Mouse (Mus musculus): ENCODE results near the gene Hist1h1t. TPM values are rescaled to one million over a fixed set of nuclear protein-coding genes. Genes with fewer than 3 reads are reported as not detected.

Gene Hist1h1t
- polyA plus RNA-seq, 1 experiment from 2014 or later = not detected

DNA sequence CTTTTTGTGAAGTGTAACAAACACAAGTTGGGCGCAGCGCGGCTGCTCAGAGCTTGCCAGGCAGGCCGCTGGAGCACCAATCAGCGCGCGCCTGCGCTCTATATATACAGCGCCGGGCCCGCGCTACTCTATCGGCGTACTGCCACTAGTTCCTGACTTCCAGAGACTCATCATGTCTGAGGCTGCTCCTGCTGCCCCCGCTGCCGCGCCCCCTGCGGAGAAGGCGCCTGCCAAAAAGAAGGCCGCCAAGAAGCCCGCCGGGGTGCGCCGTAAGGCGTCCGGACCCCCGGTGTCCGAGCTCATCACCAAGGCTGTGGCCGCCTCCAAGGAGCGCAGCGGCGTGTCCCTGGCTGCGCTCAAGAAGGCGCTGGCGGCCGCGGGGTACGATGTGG, 43.1 kb downstream of the Hist1h1t start, which contains the start of gene Hist1h1c:
TSS of gene Hist1h1c (plus strand) at position 132 of the 392 bp plus-strand sequence.
- Histone ChIP-seq H3K4me1 (ENCODE audit: control insufficient read depth, insufficient read depth, low read length) (peaks cover 19% of the 10 kb centered on the region), H3K27me3 (ENCODE audit: control insufficient read depth, insufficient read depth, low read length) (no peaks in the 10 kb centered on the region), H3K27ac (replicated peaks; ENCODE audit: low read depth, low read length) (peak within 1 kb of the TSS; percentile 78), H3K4me2 (ENCODE audit: low read length) (peak within 1 kb of the TSS; percentile 98), H3K4me3 (replicated peaks; ENCODE audit: low read depth, low read length) (peak within 1 kb of the TSS; percentile 48), H3K36me3 (ENCODE audit: control insufficient read depth, insufficient read depth, low read length) (no peaks in the 10 kb centered on the region), H3K9ac (replicated peaks; ENCODE audit: low read length) (peak within 1 kb of the TSS; percentile 57; the same call in 1 of the 2 replicates), H3K9me3 (ENCODE audit: control insufficient read depth, low read length) (no peaks in the 10 kb centered on the region)
- DNase-seq = peak; percentile 93
- under 1% methylated on average over 30 of the region's 38 CpGs for WGBS
- ATAC-seq (ENCODE audit: low FRiP score, low TSS enrichment) = peak; percentile 94

GRCm38 (mm10) chr13:23739069-23739921, 43.7 kb downstream of the Hist1h1t start:
- H3K4me3 ChIP-seq (replicated peaks; ENCODE audit: low read depth, low read length) = peak overlapping the region; percentile 48
- H3K9me3 ChIP-seq (ENCODE audit: control insufficient read depth, low read length) = no peaks in the 10 kb centered on the region
- under 1% methylated on average over 39 of the region's 39 CpGs for WGBS
- DNase-seq (peak; percentile 92), ATAC-seq (ENCODE audit: low FRiP score, low TSS enrichment) (peak; percentile 85)
- no peaks in the 10 kb centered on the region for H3K27me3 ChIP-seq (ENCODE audit: control insufficient read depth, insufficient read depth, low read length)
- H3K4me1 ChIP-seq (ENCODE audit: control insufficient read depth, insufficient read depth, low read length) = peaks cover 19% of the 10 kb centered on the region
- peak overlapping the region; percentile 98 for H3K4me2 ChIP-seq (ENCODE audit: low read length)
- peak overlapping the region; percentile 57; the same call in 1 of the 2 replicates for H3K9ac ChIP-seq (replicated peaks; ENCODE audit: low read length)
- H3K36me3 ChIP-seq (ENCODE audit: control insufficient read depth, insufficient read depth, low read length) = no peaks in the 10 kb centered on the region
- peak overlapping the region; percentile 78 for H3K27ac ChIP-seq (replicated peaks; ENCODE audit: low read depth, low read length)

DNA sequence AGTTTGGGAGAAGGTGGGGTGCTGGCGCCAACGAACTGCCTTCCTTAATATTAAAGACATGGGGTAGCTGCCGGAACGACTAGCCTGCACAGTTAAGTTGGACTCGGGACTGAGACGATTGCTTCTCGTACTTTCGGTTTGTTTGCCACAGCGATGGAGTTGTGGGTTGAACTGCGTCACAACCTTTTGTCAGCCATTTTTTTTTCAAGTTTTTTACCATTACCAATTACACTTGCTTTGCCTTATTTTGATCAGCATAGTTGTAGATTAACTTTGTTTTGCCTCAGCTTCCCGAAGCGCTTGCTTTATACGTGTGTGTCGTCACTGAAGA, 44.3 kb downstream of the Hist1h1t start:
- Histone ChIP-seq H3K27me3 (ENCODE audit: control insufficient read depth, insufficient read depth, low read length) (no peaks in the 10 kb centered on the region), H3K4me1 (ENCODE audit: control insufficient read depth, insufficient read depth, low read length) (peaks cover 19% of the 10 kb centered on the region), H3K27ac (replicated peaks; ENCODE audit: low read depth, low read length) (peak overlapping the region; percentile 78), H3K4me3 (replicated peaks; ENCODE audit: low read depth, low read length) (peak overlapping the region; percentile 48), H3K9ac (replicated peaks; ENCODE audit: low read length) (peak overlapping the region; percentile 57; the same call in 1 of the 2 replicates), H3K9me3 (ENCODE audit: control insufficient read depth, low read length) (no peaks in the 10 kb centered on the region), H3K4me2 (ENCODE audit: low read length) (peak overlapping the region; percentile 98), H3K36me3 (ENCODE audit: control insufficient read depth, insufficient read depth, low read length) (no peaks in the 10 kb centered on the region)
- DNase-seq = no peak
- ATAC-seq (ENCODE audit: low FRiP score, low TSS enrichment) = no peak
- WGBS = 2% methylated on average over 14 of the region's 14 CpGs

DNA sequence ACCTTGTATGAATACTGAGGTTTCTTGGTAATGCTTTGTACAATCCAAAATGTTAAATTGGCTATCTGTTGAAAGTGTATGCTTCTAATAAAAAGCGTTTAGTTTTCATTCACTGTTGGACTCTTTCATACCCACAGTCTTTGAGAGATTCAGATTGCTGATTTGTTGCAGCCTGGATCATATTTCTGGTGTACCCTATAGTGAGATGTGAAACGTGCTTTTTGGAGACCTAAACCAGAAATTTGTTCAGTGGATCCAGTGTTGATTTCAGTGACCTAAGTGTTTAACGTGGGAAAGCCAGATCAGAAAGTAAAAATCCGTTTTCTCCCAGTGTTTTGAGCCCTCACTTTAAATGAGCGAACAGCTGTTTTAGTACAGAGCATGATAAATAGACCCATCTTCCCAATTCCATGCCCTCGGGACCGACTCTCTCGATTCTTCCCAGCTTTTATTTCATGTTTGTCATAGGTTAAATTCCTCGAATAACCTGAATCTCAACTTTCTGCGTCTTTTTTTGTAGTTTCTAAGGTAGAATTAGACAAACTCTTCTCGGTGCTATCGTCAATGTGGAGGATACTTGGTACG, 44.7 kb downstream of the Hist1h1t start:
- WGBS = 34% methylated on average over 13 of the region's 13 CpGs
- Histone ChIP-seq H3K4me2 (ENCODE audit: low read length) (peak overlapping the region; percentile 98), H3K36me3 (ENCODE audit: control insufficient read depth, insufficient read depth, low read length) (no peaks in the 10 kb centered on the region), H3K27me3 (ENCODE audit: control insufficient read depth, insufficient read depth, low read length) (no peaks in the 10 kb centered on the region), H3K4me3 (replicated peaks; ENCODE audit: low read depth, low read length) (peak overlapping the region; percentile 48), H3K9ac (replicated peaks; ENCODE audit: low read length) (peak overlapping the region; percentile 57; the same call in 1 of the 2 replicates), H3K4me1 (ENCODE audit: control insufficient read depth, insufficient read depth, low read length) (peaks cover 19% of the 10 kb centered on the region), H3K9me3 (ENCODE audit: control insufficient read depth, low read length) (no peaks in the 10 kb centered on the region), H3K27ac (replicated peaks; ENCODE audit: low read depth, low read length) (no peak overlapping the region)
- ATAC-seq (ENCODE audit: low FRiP score, low TSS enrichment) (no peak), DNase-seq (no peak)

GRCm38 (mm10) chr13:23740910-23741309, 45.3 kb downstream of the Hist1h1t start:
- peaks cover 21% of the 10 kb centered on the region for H3K4me1 ChIP-seq (ENCODE audit: control insufficient read depth, insufficient read depth, low read length)
- H3K27me3 ChIP-seq (ENCODE audit: control insufficient read depth, insufficient read depth, low read length) = no peaks in the 10 kb centered on the region
- no peaks in the 10 kb centered on the region for H3K9me3 ChIP-seq (ENCODE audit: control insufficient read depth, low read length)
- DNase-seq (no peak), ATAC-seq (ENCODE audit: low FRiP score, low TSS enrichment) (no peak)
- H3K36me3 ChIP-seq (ENCODE audit: control insufficient read depth, insufficient read depth, low read length) = no peaks in the 10 kb centered on the region
- WGBS = 66% methylated on average over 5 of the region's 5 CpGs
- no peak overlapping the region for H3K27ac ChIP-seq (replicated peaks; ENCODE audit: low read depth, low read length)
- H3K4me2 ChIP-seq (ENCODE audit: low read length) = peak overlapping the region; percentile 98; the same call in 1 of the 2 replicates
- H3K4me3 ChIP-seq (replicated peaks; ENCODE audit: low read depth, low read length) = no peak overlapping the region
- H3K9ac ChIP-seq (replicated peaks; ENCODE audit: low read length) = no peak overlapping the region

GRCm38 (mm10) chr13:23742007-23742406, 46.4 kb downstream of the Hist1h1t start:
- Histone ChIP-seq H3K9ac (replicated peaks; ENCODE audit: low read length) (no peak overlapping the region), H3K27me3 (ENCODE audit: control insufficient read depth, insufficient read depth, low read length) (no peaks in the 10 kb centered on the region), H3K4me1 (ENCODE audit: control insufficient read depth, insufficient read depth, low read length) (peaks cover 22% of the 10 kb centered on the region), H3K9me3 (ENCODE audit: control insufficient read depth, low read length) (no peaks in the 10 kb centered on the region), H3K4me3 (replicated peaks; ENCODE audit: low read depth, low read length) (no peak overlapping the region), H3K4me2 (ENCODE audit: low read length) (no peak overlapping the region), H3K27ac (replicated peaks; ENCODE audit: low read depth, low read length) (no peak overlapping the region), H3K36me3 (ENCODE audit: control insufficient read depth, insufficient read depth, low read length) (no peaks in the 10 kb centered on the region)
- no peak for ATAC-seq (ENCODE audit: low FRiP score, low TSS enrichment)
- no peak for DNase-seq

- H3K4me1 ChIP-seq (ENCODE audit: control insufficient read depth, insufficient read depth, low read length) = peaks cover 25% of the 10 kb centered on the region
- no peaks in the 10 kb centered on the region for H3K36me3 ChIP-seq (ENCODE audit: control insufficient read depth, insufficient read depth, low read length)
- DNase-seq (no peak), ATAC-seq (ENCODE audit: low FRiP score, low TSS enrichment) (no peak)
- no peaks in the 10 kb centered on the region for H3K9me3 ChIP-seq (ENCODE audit: control insufficient read depth, low read length)
- no peak overlapping the region for H3K9ac ChIP-seq (replicated peaks; ENCODE audit: low read length)
- no peaks in the 10 kb centered on the region for H3K27me3 ChIP-seq (ENCODE audit: control insufficient read depth, insufficient read depth, low read length)
- H3K27ac ChIP-seq (replicated peaks; ENCODE audit: low read depth, low read length) = no peak overlapping the region
- WGBS = 86% methylated on average over 5 of the region's 5 CpGs
- H3K4me2 ChIP-seq (ENCODE audit: low read length) = no peak overlapping the region
- H3K4me3 ChIP-seq (replicated peaks; ENCODE audit: low read depth, low read length) = no peak overlapping the region
Measured at GRCm38 (mm10) chr13:23743215-23743614, 47.6 kb downstream of the Hist1h1t start.

GRCm38 (mm10) chr13:23743963-23744362, 48.3 kb downstream of the Hist1h1t start:
- Histone ChIP-seq H3K9ac (replicated peaks; ENCODE audit: low read length) (no peak overlapping the region), H3K4me2 (ENCODE audit: low read length) (peak overlapping the region; percentile 69; the same call in 1 of the 2 replicates), H3K27ac (replicated peaks; ENCODE audit: low read depth, low read length) (no peak overlapping the region), H3K36me3 (ENCODE audit: control insufficient read depth, insufficient read depth, low read length) (no peaks in the 10 kb centered on the region), H3K27me3 (ENCODE audit: control insufficient read depth, insufficient read depth, low read length) (no peaks in the 10 kb centered on the region), H3K4me1 (ENCODE audit: control insufficient read depth, insufficient read depth, low read length) (peaks cover 23% of the 10 kb centered on the region), H3K4me3 (replicated peaks; ENCODE audit: low read depth, low read length) (no peak overlapping the region), H3K9me3 (ENCODE audit: control insufficient read depth, low read length) (no peaks in the 10 kb centered on the region)
- 40% methylated on average over 4 of the region's 4 CpGs for WGBS
- DNase-seq = no peak
- no peak for ATAC-seq (ENCODE audit: low FRiP score, low TSS enrichment)

Data from midbrain, embryonic 14.5 days (tissue).